Mouse (Mus musculus) CH12.LX (cell line): ENCODE measurements at regions not wholly inside any gene's neighbourhood (a gene's known extent, or its start where the extent isn't known, plus 50 kb on each side); places are given as distances from the start of the nearest gene placed in this dataset.
A peak's percentile ranks its signal among the peaks of the same experiment; 100 is the strongest.

Source experiments
- DNase-seq: peaks from one replicate; pipeline ENCODE4 v3.0.0-alpha.2; 2013; ENCODE audit errors: extremely low read depth
- H3K27ac ChIP-seq: 2 replicates; pipeline ENCODE4 v1.5.1; 2012; ENCODE audit warnings: low read depth, mild to moderate bottlenecking, control low read depth, moderate library complexity; ENCODE audit not compliant: insufficient read depth
- H3K27me3 ChIP-seq: replicated peaks from 2 replicates; pipeline ENCODE3; 2012; ENCODE audit warnings: inconsistent platforms
- H3K36me3 ChIP-seq, 2 experiments: replicated peaks in 1 of 2; 2 replicates each; pipeline versions ENCODE3 to v1.6.1; 2012; ENCODE audit warnings: inconsistent platforms in 1 of 2, low read length in 1 of 2, mild to moderate bottlenecking in 1 of 2, mixed read lengths in 1 of 2, moderate library complexity in 1 of 2; ENCODE audit not compliant: control insufficient read depth in 1 of 2, insufficient read depth in 1 of 2
- H3K4me1 ChIP-seq, 2 experiments: 2 replicates each; pipeline ENCODE4 v1.6.1; 2012; ENCODE audit warnings: inconsistent platforms in 1 of 2, moderate library complexity in 1 of 2; ENCODE audit not compliant: insufficient read depth in 2 of 2, control insufficient read depth in 1 of 2
- H3K4me2 ChIP-seq: 2 replicates; pipeline ENCODE4 v1.6.1; 2012; ENCODE audit warnings: low read depth, mild to moderate bottlenecking, control low read depth; ENCODE audit not compliant: poor library complexity, insufficient read depth, severe bottlenecking
- H3K4me3 ChIP-seq, 3 experiments: fragments of 150-350 bp in 1 of 3; sonication (generic) in 1 of 3; replicated peaks in 1 of 3; 2 replicates each; pipeline versions ENCODE3 to v1.5.1; 2011 to 2012; ENCODE audit warnings: low read depth in 2 of 3, low read length in 2 of 3, mild to moderate bottlenecking in 2 of 3, moderate library complexity in 2 of 3, control low read depth in 1 of 3, improper control_type of control experiment in 1 of 3, inconsistent platforms in 1 of 3, mixed read lengths in 1 of 3; ENCODE audit not compliant: poor library complexity in 1 of 3
- H3K79me2 ChIP-seq: replicated peaks from 2 replicates; pipeline ENCODE4 v1.6.1; 2012; ENCODE audit warnings: mild to moderate bottlenecking, moderate library complexity; ENCODE audit not compliant: control insufficient read depth, poor library complexity, insufficient read depth, severe bottlenecking; ENCODE audit errors: extremely low read depth
- H3K9ac ChIP-seq: 2 replicates; pipeline ENCODE4 v1.6.1; 2012; ENCODE audit warnings: low read depth, mild to moderate bottlenecking, control low read depth, moderate library complexity; ENCODE audit not compliant: insufficient read depth
- H3K9me3 ChIP-seq: replicated peaks from 2 replicates; pipeline ENCODE3; 2012; ENCODE audit warnings: low read length, inconsistent platforms, mixed read lengths
- CHD1 ChIP-seq: IDR thresholded peaks from 2 replicates; pipeline ENCODE4 v1.6.1; 2012; ENCODE audit warnings: low read depth, low read length, improper control_type of control experiment, inconsistent platforms
- CTCF ChIP-seq, 2 experiments: IDR thresholded peaks in 1 of 2; conservative IDR thresholded peaks in 1 of 2; 2 replicates each; pipeline ENCODE4 v1.5.1; 2011 to 2012; ENCODE audit warnings: low read depth in 2 of 2, low read length in 2 of 2, improper control_type of control experiment in 1 of 2, inconsistent platforms in 1 of 2, mild to moderate bottlenecking in 1 of 2, moderate library complexity in 1 of 2
- EP300 ChIP-seq: IDR thresholded peaks from 2 replicates; pipeline ENCODE4 v1.6.1; 2011; ENCODE audit warnings: low read length, improper control_type of control experiment
- GABPA ChIP-seq: IDR thresholded peaks from 2 replicates; pipeline ENCODE4 v1.6.1; 2012; ENCODE audit warnings: low read depth, low read length, improper control_type of control experiment, inconsistent platforms; ENCODE audit not compliant: insufficient replicate concordance
- HCFC1 ChIP-seq: IDR thresholded peaks from 2 replicates; pipeline ENCODE4 v1.6.1; 2012; ENCODE audit warnings: low read depth, mild to moderate bottlenecking, inconsistent platforms, low read length, improper control_type of control experiment
- JUN ChIP-seq: IDR thresholded peaks from 2 replicates; pipeline ENCODE4 v1.6.1; 2011; ENCODE audit warnings: low read depth, mild to moderate bottlenecking, low read length, improper control_type of control experiment, moderate library complexity; ENCODE audit not compliant: insufficient read depth
- JUND ChIP-seq: conservative IDR thresholded peaks from 2 replicates; pipeline ENCODE4 v1.6.1; 2011; ENCODE audit warnings: low read depth, low read length, improper control_type of control experiment
- MAFK ChIP-seq: IDR thresholded peaks from 2 replicates; pipeline ENCODE4 v1.6.1; 2011; ENCODE audit warnings: low read length, improper control_type of control experiment; ENCODE audit not compliant: insufficient replicate concordance
- MXI1 ChIP-seq: IDR thresholded peaks from 2 replicates; pipeline ENCODE4 v1.6.1; 2011; ENCODE audit warnings: mild to moderate bottlenecking, low read depth, low read length, improper control_type of control experiment
- NELFE ChIP-seq: IDR thresholded peaks from 2 replicates; pipeline ENCODE4 v1.6.1; 2011; ENCODE audit warnings: low read depth, low read length, improper control_type of control experiment
- NRF1 ChIP-seq: IDR thresholded peaks from 2 replicates; pipeline ENCODE4 v1.6.1; 2014; ENCODE audit warnings: low read depth, mild to moderate bottlenecking, inconsistent platforms, low read length, improper control_type of control experiment, moderate library complexity
- PAX5 ChIP-seq: IDR thresholded peaks from 2 replicates; pipeline ENCODE4 v1.6.1; 2012; ENCODE audit warnings: low read length, inconsistent platforms, mixed read lengths
- POLR2A ChIP-seq: IDR thresholded peaks from 2 replicates; pipeline ENCODE4 v1.6.1; 2011; ENCODE audit warnings: low read depth, mild to moderate bottlenecking, improper control_type of control experiment, low read length
- RAD21 ChIP-seq: IDR thresholded peaks from 2 replicates; pipeline ENCODE4 v1.6.1; 2011; ENCODE audit warnings: low read depth, mild to moderate bottlenecking, low read length, improper control_type of control experiment, moderate library complexity
- RCOR1 ChIP-seq: conservative IDR thresholded peaks from 2 replicates; pipeline ENCODE4 v1.6.1; 2012; ENCODE audit warnings: low read depth, mild to moderate bottlenecking, inconsistent platforms, low read length, improper control_type of control experiment
- TBP ChIP-seq: conservative IDR thresholded peaks from 2 replicates; pipeline ENCODE4 v1.6.1; 2011; ENCODE audit warnings: low read depth, low read length, improper control_type of control experiment
- TCF12 ChIP-seq: IDR thresholded peaks from 2 replicates; pipeline ENCODE4 v1.6.1; 2014; ENCODE audit warnings: low read depth, mild to moderate bottlenecking, inconsistent platforms, low read length, improper control_type of control experiment
- USF1 ChIP-seq: IDR thresholded peaks from 2 replicates; pipeline ENCODE4 v1.6.1; 2014; ENCODE audit warnings: low read depth, mild to moderate bottlenecking, inconsistent platforms, low read length, improper control_type of control experiment
- ZC3H11A ChIP-seq: IDR thresholded peaks from 2 replicates; pipeline ENCODE4 v1.6.1; 2012; ENCODE audit warnings: low read depth, mild to moderate bottlenecking, inconsistent platforms, low read length, improper control_type of control experiment
- ZKSCAN1 ChIP-seq: IDR thresholded peaks from 2 replicates; pipeline ENCODE4 v1.6.1; 2012; ENCODE audit warnings: low read depth, inconsistent platforms, low read length, improper control_type of control experiment, borderline replicate concordance
- ZMIZ1 ChIP-seq: IDR thresholded peaks from 2 replicates; pipeline ENCODE4 v1.6.1; 2012; ENCODE audit warnings: low read depth, mild to moderate bottlenecking, inconsistent platforms, low read length, improper control_type of control experiment
- dilution Hi-C: fragments of 300-500 bp; cut with MboI; formaldehyde crosslinking; loops from 2 replicates; pipeline ENCODE4 v1.14.3; 2020; ENCODE audit warnings: low sequenced_read_pairs; ENCODE audit not compliant: extremely low pct_unique_long_range_greater_than_20kb, extremely low pct_ligation_motif_present
- in situ Hi-C: fragments of 300-500 bp; cut with MboI; formaldehyde crosslinking; loops from 3 replicates; pipeline ENCODE4 v1.14.3; 2019; ENCODE audit warnings: low sequenced_read_pairs, low pct_ligation_motif_present, low pct_unique_long_range_greater_than_20kb, mixed read lengths

- no peaks in the 10 kb centered on the region for H3K9me3 ChIP-seq
- no peaks in the 10 kb centered on the region for H3K79me2 ChIP-seq
- dilution Hi-C loops (no loop called here), in situ Hi-C loops (no loop called here)
- TF ChIP-seq MAFK (peak; percentile 80), RCOR1 (no peak)
- H3K4me1 ChIP-seq, result no peaks in the 10 kb centered on the region
- no peak overlapping the region for H3K9ac ChIP-seq
- H3K36me3 ChIP-seq, result no peaks in the 10 kb centered on the region
- no peak for DNase-seq
- H3K4me3 ChIP-seq, result no peak overlapping the region
- no peak overlapping the region for H3K27ac ChIP-seq
- no peaks in the 10 kb centered on the region for H3K27me3 ChIP-seq
- no peak overlapping the region for H3K4me2 ChIP-seq
Measured at GRCm38 (mm10) chr8:103541954-103542353, 559.5 kb upstream of the Cdh5 start.

- Histone ChIP-seq H3K4me3 (peak overlapping the region in 1 of 3 experiments; percentile 25), H3K4me2 (no peak overlapping the region), H3K36me3 (no peaks in the 10 kb centered on the region), H3K4me1 (peaks cover 0 to 25% of the 10 kb centered on the region in 2 experiments; a peak in 2 of 4 replicates), H3K9me3 (no peaks in the 10 kb centered on the region), H3K79me2 (no peaks in the 10 kb centered on the region), H3K9ac (no peak overlapping the region), H3K27ac (no peak overlapping the region), H3K27me3 (no peaks in the 10 kb centered on the region)
- dilution Hi-C loops (no loop called here), in situ Hi-C loops (no loop called here)
- TF ChIP-seq NELFE, result no peak
- 0 out of 2 replicates have a peak, but pooled peaks have one; percentile 17 for TF ChIP-seq EP300
- no peak for TF ChIP-seq POLR2A
- peak; percentile 1 for TF ChIP-seq RAD21
- no peak for DNase-seq
Measured at GRCm38 (mm10) chr8:103551916-103552535, 549.4 kb upstream of the Cdh5 start.

GRCm38 (mm10) chr8:103561606-103562005, 539.8 kb upstream of the Cdh5 start:
- Histone ChIP-seq H3K4me3 (no peak overlapping the region), H3K9ac (no peak overlapping the region), H3K9me3 (no peaks in the 10 kb centered on the region), H3K36me3 (no peaks in the 10 kb centered on the region), H3K4me2 (no peak overlapping the region), H3K79me2 (no peaks in the 10 kb centered on the region), H3K27ac (no peak overlapping the region), H3K27me3 (no peaks in the 10 kb centered on the region), H3K4me1 (no peaks in the 10 kb centered on the region)
- dilution Hi-C loops, result no loop called here
- DNase-seq, result no peak
- in situ Hi-C loops, result no loop called here
- no peak for TF ChIP-seq JUN
- no peak for TF ChIP-seq NRF1
- no peak for TF ChIP-seq CTCF (conservative IDR thresholded peaks at IDR 0.05 in 1 of 2, IDR thresholded peaks at IDR 0.05 in 1 of 2; ENCODE audit: low read depth in 2 of 2, low read length in 2 of 2)
- TF ChIP-seq HCFC1, result no peak
- TF ChIP-seq JUND, result no peak
- no peak for TF ChIP-seq ZMIZ1
- TF ChIP-seq PAX5, result no peak
- no peak for TF ChIP-seq RAD21
- no peak for TF ChIP-seq ZC3H11A
- TF ChIP-seq ZKSCAN1, result no peak
- no peak for TF ChIP-seq NELFE
- no peak for TF ChIP-seq MXI1
- TF ChIP-seq USF1, result no peak
- TF ChIP-seq GABPA, result no peak
- TF ChIP-seq CHD1, result no peak
- TF ChIP-seq MAFK, result no peak
- no peak for TF ChIP-seq TCF12
- no peak for TF ChIP-seq TBP
